Mouse (Mus musculus): Measurements from ENCODE around the gene Esyt1. TPM values are rescaled to one million over a fixed set of nuclear protein-coding genes. Genes with fewer than 3 reads are reported as not detected.

Gene Esyt1
- total and polyA plus RNA-seq, 3 experiments = 20.2 to 48.0 (median 38.2) TPM

GRCm38 (mm10) chr10:128510301-128510700, 15.4 kb downstream of the Esyt1 start:
- dilution Hi-C loops (cut with MboI; ENCODE audit: extremely low pct_ligation_motif_present, extremely low pct_unique_long_range_greater_than_20kb, low sequenced_read_pairs) = no loop called here
- Histone ChIP-seq H3K9ac (ENCODE audit: insufficient read depth, low read depth) (no peak overlapping the region), H3K4me1 (ENCODE audit: control insufficient read depth in 1 of 2, insufficient read depth in 2 of 2) (peaks cover 0 to under 1% of the 10 kb centered on the region in 2 experiments; a peak in 1 of 4 replicates), H3K27ac (ENCODE audit: insufficient read depth, low read depth) (no peak overlapping the region), H3K79me2 (replicated peaks; ENCODE audit: control insufficient read depth, extremely low read depth, insufficient read depth, poor library complexity, severe bottlenecking) (no peaks in the 10 kb centered on the region), H3K27me3 (replicated peaks) (no peaks in the 10 kb centered on the region), H3K36me3 (replicated peaks in 1 of 2; ENCODE audit: control insufficient read depth in 1 of 2, insufficient read depth in 1 of 2, low read length in 1 of 2) (peaks cover 43 to 57% of the 10 kb centered on the region in 2 experiments), H3K4me2 (ENCODE audit: insufficient read depth, low read depth, poor library complexity, severe bottlenecking) (no peak overlapping the region), H3K9me3 (replicated peaks; ENCODE audit: low read length) (peaks cover 2% of the 10 kb centered on the region), H3K4me3 (replicated peaks in 1 of 3; ENCODE audit: low read depth in 2 of 3, low read length in 2 of 3, poor library complexity in 1 of 3) (no peak overlapping the region)
- in situ Hi-C loops (cut with MboI; ENCODE audit: low pct_ligation_motif_present, low pct_unique_long_range_greater_than_20kb, low sequenced_read_pairs) = no loop called here
- no peak for DNase-seq (ENCODE audit: extremely low read depth)
- no peak for TF ChIP-seq HCFC1 (IDR thresholded peaks at IDR 0.05; ENCODE audit: low read depth, low read length)

- H3K4me3 ChIP-seq (replicated peaks in 1 of 3; ENCODE audit: low read depth in 2 of 3, low read length in 2 of 3, poor library complexity in 1 of 3) = no peak overlapping the region
- H3K9me3 ChIP-seq (replicated peaks; ENCODE audit: low read length) = peaks cover 2% of the 10 kb centered on the region
- H3K36me3 ChIP-seq (replicated peaks in 1 of 2; ENCODE audit: control insufficient read depth in 1 of 2, insufficient read depth in 1 of 2, low read length in 1 of 2) = peaks cover 38 to 52% of the 10 kb centered on the region in 2 experiments
- H3K27me3 ChIP-seq (replicated peaks) = no peaks in the 10 kb centered on the region
- H3K9ac ChIP-seq (ENCODE audit: insufficient read depth, low read depth) = no peak overlapping the region
- DNase-seq (ENCODE audit: extremely low read depth) = no peak
- in situ Hi-C loops (cut with MboI; ENCODE audit: low pct_ligation_motif_present, low pct_unique_long_range_greater_than_20kb, low sequenced_read_pairs) = no loop called here
- no peak overlapping the region for H3K4me2 ChIP-seq (ENCODE audit: insufficient read depth, low read depth, poor library complexity, severe bottlenecking)
- H3K79me2 ChIP-seq (replicated peaks; ENCODE audit: control insufficient read depth, extremely low read depth, insufficient read depth, poor library complexity, severe bottlenecking) = no peaks in the 10 kb centered on the region
- no peak overlapping the region for H3K27ac ChIP-seq (ENCODE audit: insufficient read depth, low read depth)
- peaks cover 1 to 5% of the 10 kb centered on the region in 2 experiments; a peak in 3 of 4 replicates for H3K4me1 ChIP-seq (ENCODE audit: control insufficient read depth in 1 of 2, insufficient read depth in 2 of 2)
- TF ChIP-seq MAFK (IDR thresholded peaks at IDR 0.05; ENCODE audit: insufficient replicate concordance, low read length) (no peak), ZC3H11A (IDR thresholded peaks at IDR 0.05; ENCODE audit: low read depth, low read length) (no peak), MAX (IDR thresholded peaks at IDR 0.05; ENCODE audit: low read length) (no peak), RAD21 (IDR thresholded peaks at IDR 0.05; ENCODE audit: low read depth, low read length) (no peak), MXI1 (IDR thresholded peaks at IDR 0.05; ENCODE audit: low read depth, low read length) (no peak), PAX5 (IDR thresholded peaks at IDR 0.05; ENCODE audit: low read length) (no peak), MEF2A (IDR thresholded peaks at IDR 0.05; ENCODE audit: borderline replicate concordance, low read depth, low read length) (no peak), HCFC1 (IDR thresholded peaks at IDR 0.05; ENCODE audit: low read depth, low read length) (no peak), NRF1 (IDR thresholded peaks at IDR 0.05; ENCODE audit: low read depth, low read length) (no peak), POLR2A (IDR thresholded peaks at IDR 0.05; ENCODE audit: low read depth, low read length) (no peak), NELFE (IDR thresholded peaks at IDR 0.05; ENCODE audit: low read depth, low read length) (no peak), POLR2AphosphoS2 (IDR thresholded peaks at IDR 0.05; ENCODE audit: low read depth, low read length) (no peak), CTCF (conservative IDR thresholded peaks at IDR 0.05 in 1 of 2, IDR thresholded peaks at IDR 0.05 in 1 of 2; ENCODE audit: low read depth in 2 of 2, low read length in 2 of 2) (no peak), ZKSCAN1 (IDR thresholded peaks at IDR 0.05; ENCODE audit: borderline replicate concordance, low read depth, low read length) (no peak), IRF4 (IDR thresholded peaks at IDR 0.05; ENCODE audit: low read depth, low read length) (no peak), MAZ (IDR thresholded peaks at IDR 0.05; ENCODE audit: low read depth, low read length) (no peak), USF2 (conservative IDR thresholded peaks at IDR 0.05; ENCODE audit: low read depth, low read length) (no peak), EP300 (IDR thresholded peaks at IDR 0.05; ENCODE audit: low read length) (no peak), BHLHE40 (IDR thresholded peaks at IDR 0.05; ENCODE audit: low read depth, low read length) (no peak)
- dilution Hi-C loops (cut with MboI; ENCODE audit: extremely low pct_ligation_motif_present, extremely low pct_unique_long_range_greater_than_20kb, low sequenced_read_pairs) = no loop called here
These were observed 15.8 kb downstream of the Esyt1 start for GRCm38 (mm10) chr10:128509831-128510230.

Data from CH12.LX (cell line).